Mouse (Mus musculus) embryo, embryonic 11 days (tissue): Measurements from ENCODE around the gene Olfr1450.
"Not testable (repeated sequence)": the region's sequence is repeated elsewhere in the genome, so short reads cannot be mapped to it uniquely, and the experiment has no call there.

Source experiments
- DNase-seq: peaks from one replicate; pipeline ENCODE4 v3.0.0-alpha.2; 2015

Gene Olfr1450

DNA sequence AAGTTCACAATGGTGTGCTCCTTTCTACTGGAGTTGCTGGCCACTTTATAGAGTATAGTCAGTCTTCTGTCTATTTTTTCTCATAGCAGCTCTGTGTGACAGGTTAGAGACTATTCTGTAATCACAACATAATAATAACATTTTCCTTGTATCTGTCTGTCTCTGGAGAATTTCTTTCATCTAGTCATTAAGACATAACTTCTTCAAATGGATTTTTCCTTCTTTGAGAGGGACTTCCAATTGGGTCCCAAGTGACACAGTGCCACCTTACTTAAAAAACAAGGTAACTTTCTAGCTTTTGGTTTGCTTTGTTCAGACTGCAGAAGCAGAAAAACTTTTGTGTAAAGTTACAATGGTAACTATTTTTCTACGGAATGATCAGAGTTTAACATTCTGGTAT lies at the start of gene Olfr1450:
TSS of gene Olfr1450 (plus strand) at position 301 of the 400 bp plus-strand sequence.
- DNase-seq: no peak

DNA sequence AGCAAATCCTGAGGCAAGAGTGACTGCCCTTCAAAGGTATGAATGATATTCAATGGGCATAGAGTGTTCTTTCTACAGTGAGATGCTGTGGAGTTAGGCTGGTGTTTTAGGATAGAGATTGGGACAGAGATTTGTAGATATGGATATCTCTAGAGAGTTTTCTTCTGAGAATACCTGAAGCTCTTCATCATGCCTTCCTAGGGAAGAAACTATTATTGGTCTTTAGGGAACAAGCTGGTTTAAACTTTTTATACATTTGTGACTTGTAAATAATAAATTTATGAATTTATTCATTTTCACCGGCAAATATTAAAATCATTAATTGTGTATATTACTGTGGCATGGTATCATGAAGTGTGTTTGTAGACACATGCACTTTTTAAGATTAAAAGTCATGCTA lies 46.4 kb upstream of the Olfr1450 start, which contains the start of gene Olfr1447:
TSS of gene Olfr1447 (minus strand) at position 101 of the 400 bp plus-strand sequence.
- DNase-seq: no peak

DNA sequence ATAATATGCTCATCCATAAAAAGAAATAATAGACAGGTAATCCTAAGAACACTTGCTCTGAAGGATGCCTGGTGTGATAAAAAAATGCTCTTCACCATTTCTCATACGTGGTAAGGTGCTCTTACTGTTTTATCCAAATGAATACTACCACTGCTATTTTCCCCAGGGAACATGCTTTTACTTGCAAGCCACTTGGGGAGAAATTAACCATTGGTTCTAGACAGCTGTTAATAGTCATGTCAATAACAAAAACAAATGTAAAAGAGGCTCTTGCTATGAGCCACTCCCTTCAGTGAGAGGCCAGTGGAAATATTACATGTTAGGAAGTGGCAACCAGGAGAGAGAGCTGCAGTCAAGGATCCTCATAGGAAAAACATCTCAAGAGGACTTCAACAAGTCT lies 25.7 kb upstream of the Olfr1450 start, which contains the start of gene Olfr1448:
TSS of gene Olfr1448 (minus strand) at position 101 of the 400 bp plus-strand sequence.
- no peak for DNase-seq

DNA sequence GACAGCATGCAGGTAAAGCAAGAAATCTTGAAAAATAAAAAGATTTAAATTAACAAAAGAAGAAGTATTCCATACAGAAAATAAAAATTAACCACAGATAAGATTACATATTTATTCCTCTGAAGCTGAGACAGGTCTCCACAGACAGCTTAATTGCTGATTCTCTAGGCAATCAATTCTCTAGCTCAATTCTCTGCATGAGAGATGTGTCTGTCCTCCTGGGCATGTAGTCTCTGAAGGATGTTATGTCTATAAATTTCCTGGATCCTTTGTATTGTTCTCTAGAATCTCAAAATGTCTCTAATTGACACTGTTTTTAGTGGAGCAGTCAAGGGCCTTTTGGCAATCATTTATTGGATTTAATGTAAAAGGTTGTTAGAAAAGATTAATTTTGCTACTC lies 19.5 kb upstream of the Olfr1450 start, which contains the start of gene Olfr1449:
TSS of gene Olfr1449 (plus strand) at position 301 of the 400 bp plus-strand sequence.
- DNase-seq: no peak

DNA sequence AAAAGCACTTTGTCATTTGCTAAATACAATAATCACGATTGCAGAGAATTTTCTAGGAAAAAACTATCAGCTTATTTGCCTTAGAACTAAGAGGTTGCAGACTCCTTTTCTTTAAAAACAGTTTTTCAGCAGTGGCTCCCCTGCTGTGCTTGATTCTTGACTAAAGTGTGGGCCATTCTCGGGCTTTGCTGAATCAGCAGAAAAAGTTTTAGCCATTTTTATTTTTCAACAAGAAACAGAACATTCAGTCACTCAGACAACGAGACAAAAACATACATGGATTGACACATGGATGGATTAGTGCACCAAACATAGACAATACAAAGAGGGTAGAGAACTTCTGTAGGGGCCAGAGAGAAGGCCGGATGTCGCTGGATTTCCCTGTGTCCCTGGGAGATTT lies 20.0 kb downstream of the Olfr1450 start:
- DNase-seq: not testable (repeated sequence)

DNA sequence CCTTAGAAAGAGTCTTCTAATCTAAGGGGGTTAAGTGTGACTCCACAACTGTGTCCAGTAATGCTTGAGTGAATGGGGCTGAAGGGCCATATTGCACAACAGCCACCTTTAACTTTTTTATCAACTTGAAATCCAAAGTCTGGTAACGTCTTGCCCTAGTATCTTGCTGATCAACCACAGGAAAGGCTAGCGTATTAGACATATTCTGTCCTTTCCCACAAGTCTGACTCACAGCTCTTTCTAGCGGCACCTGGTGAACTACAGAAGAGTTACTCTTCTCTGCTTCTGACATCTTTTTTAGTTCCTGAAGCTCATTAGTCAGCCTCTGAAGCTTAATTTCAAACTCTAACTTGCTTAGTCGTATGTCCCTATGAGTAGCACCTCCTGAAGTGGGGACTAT lies 42.3 kb downstream of the Olfr1450 start:
- not testable (repeated sequence) for DNase-seq

DNA sequence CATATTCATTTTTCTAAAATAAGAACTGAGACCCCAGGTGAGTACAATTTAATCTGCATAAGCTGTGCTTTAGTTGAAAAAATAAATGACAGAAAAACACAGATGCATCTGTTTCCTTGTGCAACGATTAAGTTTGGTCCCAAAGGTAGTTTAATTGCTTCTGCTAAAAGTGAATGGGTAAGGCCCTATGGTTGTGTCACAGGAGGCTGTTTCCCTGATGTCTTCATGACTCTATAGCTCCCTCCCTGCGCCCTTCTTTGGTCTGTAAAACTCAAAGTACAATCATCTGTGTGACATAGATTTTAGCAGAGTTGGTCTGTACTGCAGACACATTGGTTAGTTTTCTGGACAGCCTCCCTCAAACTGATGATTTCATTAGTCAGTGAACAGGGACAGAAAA lies 44.7 kb downstream of the Olfr1450 start, which contains the start of gene Olfr1451:
TSS of gene Olfr1451 (plus strand) at position 301 of the 400 bp plus-strand sequence.
- no peak for DNase-seq
